Mouse (Mus musculus) monocyte, adult 2 months (primary cell): Measurements from ENCODE around the gene Gm11009.
"Not testable (repeated sequence)": the region's sequence is repeated elsewhere in the genome, so short reads cannot be mapped to it uniquely, and the experiment has no call there.

Experiments used
- DNase-seq, 2 experiments: peaks; one replicate each; pipeline ENCODE4 v3.0.0; 2022; ENCODE audit warnings: low spot score in 2 of 2, low read depth in 1 of 2

Gene Gm11009

DNA sequence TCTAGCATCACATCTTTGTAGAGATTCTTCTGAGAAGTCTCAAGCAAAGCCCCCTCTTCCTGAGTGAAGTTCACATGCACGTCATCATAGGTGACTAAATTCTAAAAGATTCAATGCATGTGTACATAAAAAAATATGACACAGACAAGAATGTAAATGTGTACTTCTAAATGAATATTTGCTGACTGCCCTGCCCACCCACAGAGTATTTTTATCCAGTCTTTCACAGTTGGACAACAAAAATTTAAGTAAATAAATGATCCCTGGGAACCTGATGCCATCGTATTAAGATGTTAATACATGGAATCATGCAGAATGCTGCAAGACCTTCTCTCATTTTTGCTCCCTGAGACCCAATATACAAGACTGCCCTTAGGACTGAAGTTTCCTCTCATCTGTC, at the start of gene Gm11009:
TSS of gene Gm11009 (minus strand) at position 101 of the 400 bp plus-strand sequence.
- not testable (repeated sequence) for DNase-seq
